Mouse (Mus musculus) CH12.LX (cell line): Measurements from ENCODE around the gene Caskin1. TPM values are rescaled to one million over a fixed set of nuclear protein-coding genes. Genes with fewer than 3 reads are reported as not detected.

Source experiments
- DNase-seq: peaks from one replicate; pipeline ENCODE4 v3.0.0-alpha.2; 2013; ENCODE audit errors: extremely low read depth
- H3K27ac ChIP-seq: 2 replicates; pipeline ENCODE4 v1.5.1; 2012; ENCODE audit warnings: low read depth, mild to moderate bottlenecking, control low read depth, moderate library complexity; ENCODE audit not compliant: insufficient read depth
- H3K27me3 ChIP-seq: replicated peaks from 2 replicates; pipeline ENCODE3; 2012; ENCODE audit warnings: inconsistent platforms
- H3K36me3 ChIP-seq, 2 experiments: replicated peaks in 1 of 2; 2 replicates each; pipeline versions ENCODE3 to v1.6.1; 2012; ENCODE audit warnings: inconsistent platforms in 1 of 2, low read length in 1 of 2, mild to moderate bottlenecking in 1 of 2, mixed read lengths in 1 of 2, moderate library complexity in 1 of 2; ENCODE audit not compliant: control insufficient read depth in 1 of 2, insufficient read depth in 1 of 2
- H3K4me1 ChIP-seq, 2 experiments: 2 replicates each; pipeline ENCODE4 v1.6.1; 2012; ENCODE audit warnings: inconsistent platforms in 1 of 2, moderate library complexity in 1 of 2; ENCODE audit not compliant: insufficient read depth in 2 of 2, control insufficient read depth in 1 of 2
- H3K4me2 ChIP-seq: 2 replicates; pipeline ENCODE4 v1.6.1; 2012; ENCODE audit warnings: low read depth, mild to moderate bottlenecking, control low read depth; ENCODE audit not compliant: poor library complexity, insufficient read depth, severe bottlenecking
- H3K4me3 ChIP-seq, 3 experiments: fragments of 150-350 bp in 1 of 3; sonication (generic) in 1 of 3; replicated peaks in 1 of 3; 2 replicates each; pipeline versions ENCODE3 to v1.5.1; 2011 to 2012; ENCODE audit warnings: low read depth in 2 of 3, low read length in 2 of 3, mild to moderate bottlenecking in 2 of 3, moderate library complexity in 2 of 3, control low read depth in 1 of 3, improper control_type of control experiment in 1 of 3, inconsistent platforms in 1 of 3, mixed read lengths in 1 of 3; ENCODE audit not compliant: poor library complexity in 1 of 3
- H3K79me2 ChIP-seq: replicated peaks from 2 replicates; pipeline ENCODE4 v1.6.1; 2012; ENCODE audit warnings: mild to moderate bottlenecking, moderate library complexity; ENCODE audit not compliant: control insufficient read depth, poor library complexity, insufficient read depth, severe bottlenecking; ENCODE audit errors: extremely low read depth
- H3K9ac ChIP-seq: 2 replicates; pipeline ENCODE4 v1.6.1; 2012; ENCODE audit warnings: low read depth, mild to moderate bottlenecking, control low read depth, moderate library complexity; ENCODE audit not compliant: insufficient read depth
- H3K9me3 ChIP-seq: replicated peaks from 2 replicates; pipeline ENCODE3; 2012; ENCODE audit warnings: low read length, inconsistent platforms, mixed read lengths
- CTCF ChIP-seq, 2 experiments: IDR thresholded peaks in 1 of 2; conservative IDR thresholded peaks in 1 of 2; 2 replicates each; pipeline ENCODE4 v1.5.1; 2011 to 2012; ENCODE audit warnings: low read depth in 2 of 2, low read length in 2 of 2, improper control_type of control experiment in 1 of 2, inconsistent platforms in 1 of 2, mild to moderate bottlenecking in 1 of 2, moderate library complexity in 1 of 2
- E2F4 ChIP-seq: IDR thresholded peaks from 2 replicates; pipeline ENCODE4 v1.6.1; 2011; ENCODE audit warnings: low read depth, low read length, improper control_type of control experiment; ENCODE audit not compliant: insufficient replicate concordance
- GABPA ChIP-seq: IDR thresholded peaks from 2 replicates; pipeline ENCODE4 v1.6.1; 2012; ENCODE audit warnings: low read depth, low read length, improper control_type of control experiment, inconsistent platforms; ENCODE audit not compliant: insufficient replicate concordance
- HCFC1 ChIP-seq: IDR thresholded peaks from 2 replicates; pipeline ENCODE4 v1.6.1; 2012; ENCODE audit warnings: low read depth, mild to moderate bottlenecking, inconsistent platforms, low read length, improper control_type of control experiment
- IRF4 ChIP-seq: IDR thresholded peaks from 2 replicates; pipeline ENCODE4 v1.6.1; 2014; ENCODE audit warnings: low read depth, mild to moderate bottlenecking, inconsistent platforms, low read length, improper control_type of control experiment
- KAT2A ChIP-seq: IDR thresholded peaks from 2 replicates; pipeline ENCODE4 v1.6.1; 2012; ENCODE audit warnings: low read length, improper control_type of control experiment, inconsistent platforms; ENCODE audit not compliant: insufficient replicate concordance
- MAFK ChIP-seq: IDR thresholded peaks from 2 replicates; pipeline ENCODE4 v1.6.1; 2011; ENCODE audit warnings: low read length, improper control_type of control experiment; ENCODE audit not compliant: insufficient replicate concordance
- MAX ChIP-seq: IDR thresholded peaks from 2 replicates; pipeline ENCODE4 v1.6.1; 2011; ENCODE audit warnings: low read length, improper control_type of control experiment
- MAZ ChIP-seq: IDR thresholded peaks from 2 replicates; pipeline ENCODE4 v1.6.1; 2012; ENCODE audit warnings: low read depth, mild to moderate bottlenecking, inconsistent platforms, low read length, improper control_type of control experiment, moderate library complexity
- MEF2A ChIP-seq: IDR thresholded peaks from 2 replicates; pipeline ENCODE4 v1.6.1; 2014; ENCODE audit warnings: low read depth, mild to moderate bottlenecking, inconsistent platforms, low read length, improper control_type of control experiment, borderline replicate concordance
- MYC ChIP-seq: IDR thresholded peaks from 2 replicates; pipeline ENCODE4 v1.6.1; 2011; ENCODE audit warnings: low read depth, mild to moderate bottlenecking, improper control_type of control experiment, low read length
- NELFE ChIP-seq: IDR thresholded peaks from 2 replicates; pipeline ENCODE4 v1.6.1; 2011; ENCODE audit warnings: low read depth, low read length, improper control_type of control experiment
- POLR2A ChIP-seq: IDR thresholded peaks from 2 replicates; pipeline ENCODE4 v1.6.1; 2011; ENCODE audit warnings: low read depth, mild to moderate bottlenecking, improper control_type of control experiment, low read length
- RAD21 ChIP-seq: IDR thresholded peaks from 2 replicates; pipeline ENCODE4 v1.6.1; 2011; ENCODE audit warnings: low read depth, mild to moderate bottlenecking, low read length, improper control_type of control experiment, moderate library complexity
- RCOR1 ChIP-seq: conservative IDR thresholded peaks from 2 replicates; pipeline ENCODE4 v1.6.1; 2012; ENCODE audit warnings: low read depth, mild to moderate bottlenecking, inconsistent platforms, low read length, improper control_type of control experiment
- SIN3A ChIP-seq: IDR thresholded peaks from 2 replicates; pipeline ENCODE4 v1.6.1; 2012; ENCODE audit warnings: low read length, improper control_type of control experiment, inconsistent platforms
- TBP ChIP-seq: conservative IDR thresholded peaks from 2 replicates; pipeline ENCODE4 v1.6.1; 2011; ENCODE audit warnings: low read depth, low read length, improper control_type of control experiment
- TCF12 ChIP-seq: IDR thresholded peaks from 2 replicates; pipeline ENCODE4 v1.6.1; 2014; ENCODE audit warnings: low read depth, mild to moderate bottlenecking, inconsistent platforms, low read length, improper control_type of control experiment
- USF1 ChIP-seq: IDR thresholded peaks from 2 replicates; pipeline ENCODE4 v1.6.1; 2014; ENCODE audit warnings: low read depth, mild to moderate bottlenecking, inconsistent platforms, low read length, improper control_type of control experiment
- ZMIZ1 ChIP-seq: IDR thresholded peaks from 2 replicates; pipeline ENCODE4 v1.6.1; 2012; ENCODE audit warnings: low read depth, mild to moderate bottlenecking, inconsistent platforms, low read length, improper control_type of control experiment
- dilution Hi-C: fragments of 300-500 bp; cut with MboI; formaldehyde crosslinking; loops from 2 replicates; pipeline ENCODE4 v1.14.3; 2020; ENCODE audit warnings: low sequenced_read_pairs; ENCODE audit not compliant: extremely low pct_unique_long_range_greater_than_20kb, extremely low pct_ligation_motif_present
- in situ Hi-C: fragments of 300-500 bp; cut with MboI; formaldehyde crosslinking; loops from 3 replicates; pipeline ENCODE4 v1.14.3; 2019; ENCODE audit warnings: low sequenced_read_pairs, low pct_ligation_motif_present, low pct_unique_long_range_greater_than_20kb, mixed read lengths
- polyA plus RNA-seq: library from polyadenylated mRNA; unstranded; fragments of >175 nt; gene quantifications from 2 replicates; pipeline ENCODE4 v1.2.1, GENCODE M21; 2012; ENCODE audit warnings: low read depth; ENCODE audit not compliant: insufficient read length
- total RNA-seq, 2 experiments: library from RNA; depleted of rRNA; stranded (reverse); fragments of 300-350 nt in 1 of 2; fragments of >200 nt in 1 of 2; gene quantifications; 2 replicates each; pipeline ENCODE4 v1.2.3; 2012 to 2014

Gene Caskin1
- total and polyA plus RNA-seq, 3 experiments = 0.08 to 0.71 TPM; not detected in 1

DNA sequence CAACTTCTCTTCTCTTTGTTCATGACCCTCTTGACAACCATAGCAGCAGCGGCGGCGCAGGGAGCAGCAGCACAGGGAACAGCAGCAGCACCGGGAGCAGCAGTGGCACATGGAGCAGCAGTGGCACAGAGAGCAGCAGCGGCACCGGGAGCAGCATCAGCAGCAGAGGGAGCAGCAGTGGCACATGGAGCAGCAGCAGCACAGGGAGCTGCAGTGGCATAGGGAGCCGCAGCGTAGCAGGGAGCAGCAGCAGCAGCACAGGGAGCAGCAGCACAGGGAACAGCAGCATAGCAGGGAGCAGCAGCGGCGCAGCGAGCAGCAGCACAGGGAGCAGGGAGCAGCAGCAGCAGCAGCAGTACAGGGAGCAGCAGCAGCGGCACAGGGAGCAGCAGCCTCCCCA, 56.2 kb downstream of the Caskin1 start:
- dilution Hi-C loops (no loop called here), in situ Hi-C loops (loop anchor here (5.0 kb wide), 2 partner anchors 33 to 98 kb away; no protein-coding TSS in a partner anchor)
- no peak overlapping the region for H3K4me2 ChIP-seq

GRCm38 (mm10) chr17:24545247-24545646, 56.8 kb downstream of the Caskin1 start:
- Histone ChIP-seq H3K9me3 (no peaks in the 10 kb centered on the region), H3K9ac (no peak overlapping the region)
- dilution Hi-C loops = no loop called here
- TF ChIP-seq IRF4 (peak; percentile 60; the same call in 1 of the 2 replicates), MYC (no peak), MEF2A (0 out of 2 replicates have a peak, but pooled peaks have one; percentile 20), ZMIZ1 (no peak), CTCF (conservative IDR thresholded peaks at IDR 0.05 in 1 of 2, IDR thresholded peaks at IDR 0.05 in 1 of 2; ENCODE audit: low read depth in 2 of 2, low read length in 2 of 2) (peak in 1 of 2 experiments; percentile 50; a peak in 2 of 4 replicates), NELFE (no peak), E2F4 (no peak), RAD21 (peak; percentile 1), SIN3A (no peak)
- TF ChIP-seq, all 38 proteins: peak for 4
- no peak overlapping the region for H3K4me2 ChIP-seq
- H3K4me1 ChIP-seq = peaks cover 6 to 14% of the 10 kb centered on the region in 2 experiments
- DNase-seq = no peak
- no peaks in the 10 kb centered on the region for H3K36me3 ChIP-seq
- no peaks in the 10 kb centered on the region for H3K27me3 ChIP-seq
- in situ Hi-C loops = loop anchor here (5.0 kb wide), 1 partner anchor 97 kb away; no protein-coding TSS in a partner anchor
- no peaks in the 10 kb centered on the region for H3K79me2 ChIP-seq
- H3K27ac ChIP-seq = no peak overlapping the region
- H3K4me3 ChIP-seq = no peak overlapping the region

More for the DNA sequence above, 56.2 kb downstream of the Caskin1 start:
- TF ChIP-seq TBP = no peak
- TF ChIP-seq GABPA = no peak
- no peak for TF ChIP-seq RCOR1
- no peak for TF ChIP-seq TCF12
- no peak for TF ChIP-seq E2F4
- TF ChIP-seq IRF4 = no peak
- TF ChIP-seq MEF2A = no peak
- no peak for TF ChIP-seq HCFC1
- TF ChIP-seq USF1 = no peak
- no peak for TF ChIP-seq KAT2A
- TF ChIP-seq MAX = no peak
- no peak for TF ChIP-seq POLR2A
- no peak for TF ChIP-seq MAFK
- TF ChIP-seq MAZ = no peak
- TF ChIP-seq MYC = no peak
- Histone ChIP-seq H3K4me3 (no peak overlapping the region), H3K36me3 (no peaks in the 10 kb centered on the region), H3K9me3 (no peaks in the 10 kb centered on the region), H3K27ac (no peak overlapping the region), H3K79me2 (no peaks in the 10 kb centered on the region), H3K27me3 (no peaks in the 10 kb centered on the region), H3K4me1 (peaks cover 6 to 16% of the 10 kb centered on the region in 2 experiments), H3K9ac (no peak overlapping the region)
- DNase-seq = no peak
